Mouse (Mus musculus) erythroblast, embryonic 14.5 days (primary cell): ENCODE results near the gene Eif2d.

Experiments used
- GATA1 ChIP-seq: IDR thresholded peaks from 2 replicates; pipeline ENCODE4 v1.6.1; 2012; ENCODE audit warnings: low read length, inconsistent platforms, mixed read lengths
- TAL1 ChIP-seq: IDR thresholded peaks from 3 replicates; pipeline ENCODE4 v1.6.1; 2012; ENCODE audit warnings: low read length, inconsistent platforms, mixed read lengths

- TF ChIP-seq GATA1 (no peak), TAL1 (no peak)
These were observed 51.5 kb downstream of the Eif2d start for GRCm38 (mm10) chr1:131204461-131204860.
